Mouse (Mus musculus): ENCODE measurements at regions not wholly inside any gene's neighbourhood (a gene's known extent, or its start where the extent isn't known, plus 50 kb on each side); places are given as distances from the start of the nearest gene placed in this dataset.

- no peak for TF ChIP-seq POLR2A (IDR thresholded peaks at IDR 0.05; ENCODE audit: control insufficient read depth, extremely low read depth, insufficient read depth, low read length, poor library complexity)
- TF ChIP-seq CTCF (IDR thresholded peaks at IDR 0.05; ENCODE audit: borderline replicate concordance, control insufficient read depth, extremely low read depth, insufficient read depth, low read length, poor library complexity) = no peak
These were observed 180.5 kb upstream of the Eif4g2 start for GRCm38 (mm10) chr7:111263302-111263701.

Data from thymus, adult 2 months (tissue).